Mouse (Mus musculus) CD4-positive naive resting alpha-beta T cell, adult 76 days (primary cell): ENCODE data around the gene Gm13289. TPM values are rescaled to one million over a fixed set of nuclear protein-coding genes. Genes with fewer than 3 reads are reported as not detected.

Experiments used
- total RNA-seq: library from RNA; stranded (reverse); gene quantifications from one replicate; pipeline ENCODE4 v1.2.4, GENCODE M21; 2023

The Gm13289 gene
- total RNA-seq, result not detected

GRCm38 (mm10) chr4:88776622-88777021, at the start of gene Gm13289:
Gene Gm13289, plus strand, starts transcription at chr4:88776922.

GRCm38 (mm10) chr4:88754818-88755340, 21.8 kb upstream of the Gm13289 start, which contains the start of gene Gm13271:
Gene Gm13271, plus strand, starts transcription at chr4:88754868.

GRCm38 (mm10) chr4:88759610-88760268, 17.0 kb upstream of the Gm13289 start, which contains the start of gene Gm13283:
Gene Gm13283, plus strand, starts transcription at chr4:88760119.

GRCm38 (mm10) chr4:88773534-88773933, 3.2 kb upstream of the Gm13289 start, which contains the start of gene Gm13290:
Gene Gm13290, plus strand, starts transcription at chr4:88773834.

GRCm38 (mm10) chr4:88779550-88779949, 2.8 kb downstream of the Gm13289 start, which contains the start of gene Gm13272:
Gene Gm13272, plus strand, starts transcription at chr4:88779850.

GRCm38 (mm10) chr4:88781831-88782230, 5.1 kb downstream of the Gm13289 start, which contains the start of gene Ifnz:
Gene Ifnz, plus strand, starts transcription at chr4:88782131.

GRCm38 (mm10) chr4:88785409-88785808, 8.7 kb downstream of the Gm13289 start, which contains the start of gene Gm13276:
Gene Gm13276, plus strand, starts transcription at chr4:88785709.

GRCm38 (mm10) chr4:88788402-88788801, 11.7 kb downstream of the Gm13289 start, which contains the start of gene Gm13277:
Gene Gm13277, plus strand, starts transcription at chr4:88788632.

GRCm38 (mm10) chr4:88791250-88791649, 14.5 kb downstream of the Gm13289 start, which contains the start of gene Gm13278:
Gene Gm13278, plus strand, starts transcription at chr4:88791550.

GRCm38 (mm10) chr4:88793936-88794675, 17.4 kb downstream of the Gm13289 start, which contains the start of gene Gm13275:
Gene Gm13275, plus strand, starts transcription at chr4:88794487.

GRCm38 (mm10) chr4:88797097-88797496, 20.4 kb downstream of the Gm13289 start, which contains the start of gene Gm13279:
Gene Gm13279, plus strand, starts transcription at chr4:88797397.

GRCm38 (mm10) chr4:88799365-88799764, 22.6 kb downstream of the Gm13289 start, which contains the start of gene Gm13285:
Gene Gm13285, plus strand, starts transcription at chr4:88799665.

GRCm38 (mm10) chr4:88802954-88803353, 26.2 kb downstream of the Gm13289 start, which contains the start of gene Gm13287:
Gene Gm13287, plus strand, starts transcription at chr4:88803254.

GRCm38 (mm10) chr4:88805231-88805630, 28.5 kb downstream of the Gm13289 start, which contains the start of gene Gm13288:
Gene Gm13288, plus strand, starts transcription at chr4:88805531.

GRCm38 (mm10) chr4:88815928-88816327, 39.2 kb downstream of the Gm13289 start, which contains the start of gene Ifna7:
Gene Ifna7, plus strand, starts transcription at chr4:88816228.

GRCm38 (mm10) chr4:88819659-88820058, 42.9 kb downstream of the Gm13289 start, which contains the start of gene Ifna11:
Gene Ifna11, plus strand, starts transcription at chr4:88819959.

Other genes with a start within 250 kb of the Gm13289 start
- not detected for gene Ifna15, start 218.7 kb upstream of the Gm13289 start, total RNA-seq
- gene Ifna14, start 205.1 kb upstream of the Gm13289 start, total RNA-seq, result not detected
- gene Ifna9, start 184.5 kb upstream of the Gm13289 start, total RNA-seq, result not detected
- not detected for gene Ifna12, start 173.5 kb upstream of the Gm13289 start, total RNA-seq
- not detected for gene C87499, start 142.5 kb upstream of the Gm13289 start, total RNA-seq
- not detected for gene Ifna13, start 132.5 kb upstream of the Gm13289 start, total RNA-seq
- gene Ifna16, start 100.0 kb upstream of the Gm13289 start, total RNA-seq, result not detected
- not detected for gene Ifna2, start 93.0 kb upstream of the Gm13289 start, total RNA-seq
- not detected for gene Ifnab, start 85.6 kb upstream of the Gm13289 start, total RNA-seq
- gene Gm26566, start 55.1 kb upstream of the Gm13289 start, total RNA-seq, result 2.1 TPM
- 46.0 TPM for gene Klhl9, start 54.5 kb upstream of the Gm13289 start, total RNA-seq
- gene Gm13271, start 22.1 kb upstream of the Gm13289 start, total RNA-seq, result not detected
- gene Gm13283, start 16.8 kb upstream of the Gm13289 start, total RNA-seq, result not detected
- not detected for gene Gm13290, start 3.1 kb upstream of the Gm13289 start, total RNA-seq
- gene Gm13272, start 2.9 kb downstream of the Gm13289 start, total RNA-seq, result not detected
- gene Ifnz, start 5.2 kb downstream of the Gm13289 start, total RNA-seq, result not detected
- not detected for gene Gm13276, start 8.8 kb downstream of the Gm13289 start, total RNA-seq
- not detected for gene Gm13277, start 11.7 kb downstream of the Gm13289 start, total RNA-seq
- gene Gm13278, start 14.6 kb downstream of the Gm13289 start, total RNA-seq, result not detected
- gene Gm13275, start 17.6 kb downstream of the Gm13289 start, total RNA-seq, result not detected
- gene Gm13279, start 20.5 kb downstream of the Gm13289 start, total RNA-seq, result not detected
- gene Gm13285, start 22.7 kb downstream of the Gm13289 start, total RNA-seq, result not detected
- gene Gm13287, start 26.3 kb downstream of the Gm13289 start, total RNA-seq, result not detected
- gene Gm13288, start 28.6 kb downstream of the Gm13289 start, total RNA-seq, result not detected
- not detected for gene Ifna7, start 39.3 kb downstream of the Gm13289 start, total RNA-seq
- not detected for gene Ifna11, start 43.0 kb downstream of the Gm13289 start, total RNA-seq
- gene Ifna6, start 50.5 kb downstream of the Gm13289 start, total RNA-seq, result not detected
- gene Ifna5, start 58.6 kb downstream of the Gm13289 start, total RNA-seq, result not detected
- gene Ifna4, start 64.9 kb downstream of the Gm13289 start, total RNA-seq, result not detected
- not detected for gene Ifna1, start 73.2 kb downstream of the Gm13289 start, total RNA-seq
- gene Ifne, start 103.3 kb downstream of the Gm13289 start, total RNA-seq, result not detected